Mouse (Mus musculus) urinary bladder, postnatal 25 days (tissue): ENCODE measurements around the gene Abcg4.

ENCODE experiments used
- DNase-seq: peaks from one replicate; pipeline ENCODE4 v3.0.0; 2022; ENCODE audit warnings: low spot score

Gene Abcg4

GRCm38 (mm10) chr9:44238501-44239190, 49.8 kb downstream of the Abcg4 start:
- no peak for DNase-seq

GRCm38 (mm10) chr9:44237128-44237527, 51.3 kb downstream of the Abcg4 start:
- no peak for DNase-seq

- DNase-seq: no peak
These were observed 51.8 kb downstream of the Abcg4 start for GRCm38 (mm10) chr9:44236601-44237000.

- DNase-seq: no peak
These were observed 53.7 kb downstream of the Abcg4 start for GRCm38 (mm10) chr9:44234479-44235427.

GRCm38 (mm10) chr9:44233802-44234478, 54.5 kb downstream of the Abcg4 start, which contains the start of gene Cbl:
Gene Cbl, minus strand, starts transcription at chr9:44234049.
- DNase-seq: peak; percentile 98

- DNase-seq: no peak
These were observed 55.2 kb downstream of the Abcg4 start for GRCm38 (mm10) chr9:44233021-44233801.

GRCm38 (mm10) chr9:44231609-44232008, 56.8 kb downstream of the Abcg4 start:
- DNase-seq: no peak

GRCm38 (mm10) chr9:44225993-44226392, 62.4 kb downstream of the Abcg4 start:
- DNase-seq: no peak
